Mouse (Mus musculus) left cerebral cortex, postnatal 25 days (tissue): ENCODE measurements at regions not wholly inside any gene's neighbourhood (a gene's known extent, or its start where the extent isn't known, plus 50 kb on each side); places are given as distances from the start of the nearest gene placed in this dataset.
A peak's percentile ranks its signal among the peaks of the same experiment; 100 is the strongest.

ENCODE experiments used
- DNase-seq, 2 experiments: peaks; one replicate each; pipeline ENCODE4 v3.0.0; 2022; ENCODE audit warnings: low spot score in 2 of 2, mixed read lengths in 1 of 2
- intact Hi-C: fragments of 180-260 bp; cut with DNase I; formaldehyde crosslinking; loops from one replicate; pipeline ENCODE4 v1.15.1; 2025

DNA sequence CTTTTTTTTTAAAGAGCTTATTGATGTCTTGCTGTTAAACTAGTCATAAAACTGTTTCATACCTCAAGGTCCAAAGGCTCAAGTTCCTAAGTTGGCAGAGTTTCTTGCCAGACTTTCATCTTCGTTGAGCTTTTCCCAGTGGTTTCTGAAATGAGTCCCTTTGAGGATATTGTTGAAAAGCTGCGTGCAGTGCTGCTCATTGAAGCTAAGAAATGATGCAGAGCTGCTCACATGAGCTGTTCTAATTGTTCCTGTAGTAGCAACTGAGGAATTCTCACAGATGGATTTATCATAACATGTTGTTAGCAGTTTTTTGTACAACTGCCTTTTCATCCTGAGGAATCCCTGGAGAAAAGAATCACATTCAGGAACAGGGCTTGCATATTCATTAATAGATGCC lies 249.3 kb downstream of the Col11a1 start:
- intact Hi-C loops: no loop called here
- DNase-seq: no peak

- intact Hi-C loops: no loop called here
- no peak for DNase-seq
Observed at GRCm38 (mm10) chr3:114319444-114319843, 289.1 kb downstream of the Col11a1 start.

- peak in 1 of 2 experiments; percentile 4 for DNase-seq
- intact Hi-C loops: no loop called here
Observed at GRCm38 (mm10) chr3:114334334-114334733, 304.0 kb downstream of the Col11a1 start.

GRCm38 (mm10) chr3:114343714-114344113 lies 313.4 kb downstream of the Col11a1 start:
- DNase-seq: peak in 1 of 2 experiments; percentile 20
- intact Hi-C loops: no loop called here

GRCm38 (mm10) chr3:114380044-114380443 lies 349.7 kb downstream of the Col11a1 start:
- intact Hi-C loops: no loop called here
- no peak for DNase-seq

DNA sequence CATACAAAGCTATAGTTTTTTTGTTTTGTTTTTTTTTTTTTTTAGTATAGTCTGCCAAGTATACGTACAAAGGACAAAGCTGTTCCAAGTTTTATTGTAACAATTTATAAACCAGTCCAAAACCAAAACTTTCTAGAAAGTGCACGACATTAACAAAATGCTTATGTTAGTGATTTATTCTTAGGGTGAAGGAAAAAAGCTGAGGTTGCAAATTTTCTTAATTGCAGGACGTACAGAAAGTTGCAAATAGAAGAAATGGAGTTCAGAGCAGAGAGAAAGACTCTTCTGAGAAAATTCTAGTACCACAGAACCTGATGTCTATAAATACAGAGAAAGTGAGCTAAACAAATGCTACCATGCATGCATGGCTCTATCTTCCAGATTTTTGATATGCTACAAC lies 373.1 kb downstream of the Col11a1 start:
- intact Hi-C loops: no loop called here

More for the DNA sequence above, 373.1 kb downstream of the Col11a1 start:
- no peak for DNase-seq
